Mouse (Mus musculus) limb, embryonic 14.5 days (tissue): Measurements from ENCODE around the gene Adcy2. TPM values are rescaled to one million over a fixed set of nuclear protein-coding genes. Genes with fewer than 3 reads are reported as not detected.

Source experiments
- ATAC-seq: fragments of 200-750 bp; cut with Nextera tagmentation; 2 replicates; pipeline ENCODE4 v1.8.0; 2017; ENCODE audit warnings: low read depth, moderate number of reproducible peaks, moderate TSS enrichment; ENCODE audit not compliant: low FRiP score
- DNase-seq: peaks from one replicate; pipeline ENCODE4 v3.0.0-alpha.2; 2015; ENCODE audit warnings: low spot score
- H3K27ac ChIP-seq: fragments of 300-500 bp; sonication (generic); replicated peaks from 2 replicates; pipeline ENCODE4 v1.5.1; 2014; ENCODE audit warnings: low read depth, mild to moderate bottlenecking, low read length, moderate library complexity, mixed read lengths
- H3K27me3 ChIP-seq: fragments of 300-500 bp; sonication (generic); 2 replicates; pipeline ENCODE4 v1.6.1; 2014; ENCODE audit warnings: low read length, mixed read lengths; ENCODE audit not compliant: control insufficient read depth, insufficient read depth
- H3K36me3 ChIP-seq: fragments of 300-500 bp; sonication (generic); 2 replicates; pipeline ENCODE4 v1.6.1; 2014; ENCODE audit warnings: mild to moderate bottlenecking, low read length, moderate library complexity, mixed read lengths; ENCODE audit not compliant: control insufficient read depth, insufficient read depth
- H3K4me1 ChIP-seq: fragments of 300-500 bp; sonication (generic); 2 replicates; pipeline ENCODE4 v1.6.1; 2014; ENCODE audit warnings: antibody characterized with exemption, low read length, mixed read lengths; ENCODE audit not compliant: control insufficient read depth, insufficient read depth
- H3K4me2 ChIP-seq: fragments of 300-500 bp; sonication (generic); replicated peaks from 2 replicates; pipeline ENCODE4 v1.6.1; 2014; ENCODE audit warnings: low read depth, mild to moderate bottlenecking, low read length, moderate library complexity; ENCODE audit not compliant: severe bottlenecking
- H3K4me3 ChIP-seq: fragments of 300-500 bp; sonication (generic); replicated peaks from 2 replicates; pipeline ENCODE4 v1.5.1; 2014; ENCODE audit warnings: low read length
- H3K9ac ChIP-seq: fragments of 300-500 bp; sonication (generic); 2 replicates; pipeline ENCODE4 v1.6.1; 2014; ENCODE audit warnings: mild to moderate bottlenecking, low read depth, low read length, moderate library complexity; ENCODE audit not compliant: severe bottlenecking
- H3K9me3 ChIP-seq: fragments of 300-500 bp; sonication (generic); 2 replicates; pipeline ENCODE4 v1.6.1; 2016; ENCODE audit warnings: low read length; ENCODE audit not compliant: control insufficient read depth
- POLR2A ChIP-seq: fragments of 200-500 bp; IDR thresholded peaks from 2 replicates; pipeline ENCODE4 v1.8.0; 2012; ENCODE audit warnings: inconsistent platforms, mild to moderate bottlenecking, moderate library complexity, borderline replicate concordance; ENCODE audit not compliant: insufficient read depth, insufficient read length; ENCODE audit errors: extremely low read depth
- WGBS: fragments of 180-500 bp; shearing (Covaris S2); extraction: QIAGEN DNeasy Blood & Tissue Kit; methylation state at CpG from one replicate; pipeline ENCODE4 v1.1.7; 2014; 5-methylcytosine and 5-hydroxymethylcytosine counted together
- polyA plus RNA-seq, 2 experiments: library from polyadenylated mRNA; depleted of rRNA in 1 of 2; stranded (reverse) in 1 of 2; unstranded in 1 of 2; fragments of >200 nt; fragmentation: Nextera tagmentation in 1 of 2; extraction: Ambion mirVana in 1 of 2; gene quantifications; 2 replicates each; pipeline versions ENCODE4 v1.2.1 to v1.2.3; 2012 to 2014

The Adcy2 gene
- polyA plus RNA-seq, 2 experiments, result 12.8 to 16.0 TPM

GRCm38 (mm10) chr13:68572966-68573913 lies 426.1 kb downstream of the Adcy2 start:
- Histone ChIP-seq H3K4me3 (no peak overlapping the region), H3K4me2 (no peak overlapping the region), H3K27ac (peak overlapping the region; percentile 44), H3K9me3 (no peaks in the 10 kb centered on the region), H3K4me1 (peaks cover 9% of the 10 kb centered on the region; the same call in 1 of the 2 replicates), H3K9ac (no peak overlapping the region), H3K27me3 (no peaks in the 10 kb centered on the region), H3K36me3 (peaks cover 52% of the 10 kb centered on the region)
- ATAC-seq (peak; percentile 74), DNase-seq (peak; percentile 59)
- 31% methylated on average over 10 of the region's 10 CpGs for WGBS
- no peak for TF ChIP-seq POLR2A

- no peaks in the 10 kb centered on the region for H3K9me3 ChIP-seq
- H3K36me3 ChIP-seq, result peaks cover 50% of the 10 kb centered on the region
- no peaks in the 10 kb centered on the region for H3K27me3 ChIP-seq
- no peak overlapping the region for H3K9ac ChIP-seq
- peaks cover 9% of the 10 kb centered on the region; the same call in 1 of the 2 replicates for H3K4me1 ChIP-seq
- H3K27ac ChIP-seq, result no peak overlapping the region
- no peak for DNase-seq
- no peak for ATAC-seq
- no peak overlapping the region for H3K4me2 ChIP-seq
- WGBS, result 71% methylated on average over 19 of the region's 19 CpGs
- no peak overlapping the region for H3K4me3 ChIP-seq
- TF ChIP-seq POLR2A, result no peak
Observed at GRCm38 (mm10) chr13:68572247-68572646, 427.1 kb downstream of the Adcy2 start.
